Mouse (Mus musculus) embryonic facial prominence, embryonic 12.5 days (tissue): ENCODE results near the gene Zdhhc5. TPM values are rescaled to one million over a fixed set of nuclear protein-coding genes. Genes with fewer than 3 reads are reported as not detected.

Experiments
- ATAC-seq: fragments of 200-750 bp; cut with Nextera tagmentation; 2 replicates; pipeline ENCODE4 v1.8.0; 2017; ENCODE audit not compliant: insufficient number of reproducible peaks, insufficient read depth, low FRiP score, low TSS enrichment
- H3K27ac ChIP-seq: fragments of 300-500 bp; sonication (generic); 2 replicates; pipeline ENCODE4 v1.5.1; 2016; ENCODE audit warnings: mild to moderate bottlenecking
- H3K27me3 ChIP-seq: fragments of 300-500 bp; sonication (generic); 2 replicates; pipeline ENCODE4 v1.6.1; 2016; ENCODE audit warnings: mild to moderate bottlenecking, moderate library complexity
- H3K36me3 ChIP-seq: fragments of 300-500 bp; sonication (generic); 2 replicates; pipeline ENCODE4 v1.6.1; 2016; ENCODE audit warnings: mild to moderate bottlenecking
- H3K4me1 ChIP-seq: fragments of 300-500 bp; sonication (generic); 2 replicates; pipeline ENCODE4 v1.6.1; 2016
- H3K4me2 ChIP-seq: fragments of 300-500 bp; sonication (generic); replicated peaks from 2 replicates; pipeline ENCODE4 v1.6.1; 2016; ENCODE audit warnings: mild to moderate bottlenecking, moderate library complexity
- H3K4me3 ChIP-seq: fragments of 300-500 bp; sonication (generic); 2 replicates; pipeline ENCODE4 v1.5.1; 2016; ENCODE audit warnings: mild to moderate bottlenecking
- H3K9ac ChIP-seq: fragments of 300-500 bp; sonication (generic); 2 replicates; pipeline ENCODE4 v1.6.1; 2016; ENCODE audit warnings: mild to moderate bottlenecking, moderate library complexity
- H3K9me3 ChIP-seq: fragments of 300-500 bp; sonication (generic); 2 replicates; pipeline ENCODE4 v1.6.1; 2016; ENCODE audit warnings: mild to moderate bottlenecking, moderate library complexity
- WGBS: fragments of 180-500 bp; shearing (Covaris S2); methylation state at CpG from one replicate; pipeline ENCODE4 v1.1.7; 2016; 5-methylcytosine and 5-hydroxymethylcytosine counted together
- polyA plus RNA-seq: library from polyadenylated mRNA; unstranded; fragments of >200 nt; fragmentation: Nextera tagmentation; extraction: Ambion mirVana; gene quantifications from 2 replicates; pipeline ENCODE4 v1.2.1, GENCODE M21; 2016

The Zdhhc5 gene
- polyA plus RNA-seq, 1 experiment from 2014 or later, result 33.9 TPM

DNA sequence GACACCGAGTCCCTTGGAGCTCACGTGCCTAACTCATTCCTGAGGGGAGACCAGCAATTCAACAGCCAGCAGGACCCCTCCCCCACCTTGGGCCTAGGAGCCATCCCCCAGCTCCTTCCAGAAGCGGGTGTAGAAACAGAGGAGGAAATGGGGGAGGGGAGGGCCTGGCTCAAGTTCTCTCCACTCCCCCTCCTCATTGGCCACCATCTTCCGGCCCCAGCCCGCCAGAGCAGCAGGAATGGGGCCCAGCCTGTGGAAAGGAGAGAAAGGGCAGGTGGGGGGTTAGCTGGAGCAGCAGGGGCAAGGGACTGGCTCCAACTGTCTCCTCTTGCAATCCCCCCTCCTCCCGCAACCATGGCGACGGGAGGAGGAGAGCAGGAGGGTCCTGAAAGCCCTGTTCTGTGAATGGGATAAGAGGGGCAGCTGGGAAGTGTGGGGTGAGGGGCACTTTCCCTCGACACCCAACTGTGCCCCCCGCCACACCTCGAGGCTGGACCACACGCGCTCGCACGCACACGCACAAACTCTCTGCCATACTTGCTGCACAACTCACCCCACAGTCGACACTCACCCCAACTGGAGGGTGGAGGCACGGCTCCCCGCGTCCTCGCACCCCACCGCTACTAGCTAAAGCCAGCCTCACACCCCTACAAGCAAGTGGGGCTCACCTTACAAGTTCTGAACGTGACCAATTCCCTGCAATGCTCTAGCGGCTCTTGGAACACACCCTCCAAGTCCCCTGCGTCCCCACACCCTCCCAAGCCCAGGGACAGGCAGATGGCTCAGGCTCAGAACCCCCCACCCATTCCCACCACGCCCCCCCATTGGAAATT is 27.7 kb upstream of the Zdhhc5 start:
- peaks cover 51% of the 10 kb centered on the region for H3K4me1 ChIP-seq
- H3K4me2 ChIP-seq, result peak overlapping the region; percentile 97
- peaks cover 14% of the 10 kb centered on the region; the same call in 1 of the 2 replicates for H3K36me3 ChIP-seq
- ATAC-seq, result peak; percentile 82
- WGBS, result under 1% methylated on average over 24 of the region's 26 CpGs
- H3K4me3 ChIP-seq, result peak overlapping the region; percentile 82
- H3K27me3 ChIP-seq, result no peaks in the 10 kb centered on the region
- H3K9ac ChIP-seq, result peak overlapping the region; percentile 98
- H3K9me3 ChIP-seq, result no peaks in the 10 kb centered on the region
- peak overlapping the region; percentile 100 for H3K27ac ChIP-seq

DNA sequence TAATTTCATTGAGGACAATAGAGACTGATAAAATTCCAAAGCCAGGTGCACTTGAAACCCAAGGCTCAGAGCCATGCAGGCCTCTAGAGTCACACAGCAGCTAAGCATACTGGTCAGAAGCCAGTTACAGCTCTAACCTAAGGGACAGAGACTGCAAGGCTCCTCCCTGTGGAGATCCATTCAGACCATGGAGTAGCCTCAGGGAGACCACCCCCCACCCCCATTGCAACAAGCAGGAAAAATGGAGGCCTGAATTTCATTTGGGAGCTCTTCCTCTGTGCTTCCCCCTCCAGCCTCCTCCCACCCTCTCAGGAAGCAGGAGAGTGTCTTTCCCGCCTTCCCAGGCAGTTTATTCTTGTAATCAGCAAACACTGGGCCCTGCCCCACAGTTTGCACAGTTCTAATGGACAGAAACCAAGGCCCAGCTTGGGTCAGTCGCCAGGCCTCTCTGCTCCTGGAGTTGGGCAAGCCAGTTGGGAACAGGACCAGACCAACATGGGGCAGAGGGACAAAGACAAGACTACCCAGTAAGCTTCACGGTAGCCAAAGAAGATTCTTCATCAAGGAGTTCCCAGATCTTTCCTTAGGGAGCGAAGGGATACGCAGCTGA is 27.0 kb upstream of the Zdhhc5 start:
- H3K9me3 ChIP-seq, result no peaks in the 10 kb centered on the region
- no peaks in the 10 kb centered on the region for H3K27me3 ChIP-seq
- WGBS, result 0% methylated on average over 5 of the region's 5 CpGs
- peak overlapping the region; percentile 100 for H3K27ac ChIP-seq
- H3K4me2 ChIP-seq, result peak overlapping the region; percentile 97
- peaks cover 58% of the 10 kb centered on the region for H3K4me1 ChIP-seq
- peak overlapping the region; percentile 98 for H3K9ac ChIP-seq
- peak overlapping the region; percentile 82 for H3K4me3 ChIP-seq
- no peak for ATAC-seq
- peaks cover 14% of the 10 kb centered on the region; the same call in 1 of the 2 replicates for H3K36me3 ChIP-seq

DNA sequence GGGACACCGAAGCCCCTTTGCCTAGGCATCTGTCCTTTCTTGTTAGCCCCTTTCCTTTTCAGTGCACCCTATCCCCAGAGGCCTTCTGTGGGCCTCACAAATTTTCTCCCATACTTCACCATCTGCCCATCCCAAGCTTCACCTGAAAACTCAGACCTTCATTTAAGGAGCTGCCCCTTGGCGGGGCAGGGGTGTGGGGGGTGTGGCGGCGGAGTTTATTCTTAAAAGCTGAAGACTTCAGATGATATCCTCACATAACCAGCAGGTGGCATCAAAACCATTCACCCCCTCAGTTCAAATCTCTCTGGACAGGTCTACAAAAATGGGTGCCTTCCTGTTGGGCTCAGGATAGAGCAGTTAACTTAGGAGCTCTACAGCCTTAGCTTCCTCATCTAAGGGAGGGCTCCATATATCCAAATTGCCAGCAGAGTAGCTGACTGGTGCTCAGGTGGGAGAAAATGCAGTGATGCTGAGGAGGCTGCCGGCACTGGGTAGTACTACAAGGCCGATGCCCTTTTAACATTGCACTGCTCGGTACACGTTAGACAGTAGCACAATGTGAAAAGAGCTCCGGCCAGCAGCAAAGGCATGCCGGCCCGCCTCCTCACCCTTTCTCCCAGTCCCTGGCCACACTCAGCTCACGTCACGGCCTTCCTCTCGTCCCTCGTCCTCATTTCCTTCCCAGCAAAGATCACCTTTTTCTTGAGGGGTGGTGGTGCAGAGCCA is 25.8 kb upstream of the Zdhhc5 start:
- WGBS, result 73% methylated on average over 15 of the region's 15 CpGs
- Histone ChIP-seq H3K36me3 (peaks cover 14% of the 10 kb centered on the region; the same call in 1 of the 2 replicates), H3K4me2 (peak overlapping the region; percentile 97), H3K4me1 (peaks cover 70% of the 10 kb centered on the region), H3K27me3 (no peaks in the 10 kb centered on the region), H3K9ac (peak overlapping the region; percentile 98), H3K9me3 (no peaks in the 10 kb centered on the region), H3K27ac (peak overlapping the region; percentile 100), H3K4me3 (peak overlapping the region; percentile 82)
- no peak for ATAC-seq

GRCm38 (mm10) chr2:84738271-84738911 is 23.4 kb upstream of the Zdhhc5 start:
- 0 out of 2 replicates have a peak overlapping the region, but pooled peaks have one; percentile 7 for H3K4me3 ChIP-seq
- H3K9ac ChIP-seq, result peak overlapping the region; percentile 19; the same call in 1 of the 2 replicates
- peak overlapping the region; percentile 97 for H3K4me2 ChIP-seq
- H3K4me1 ChIP-seq, result peaks cover 83% of the 10 kb centered on the region
- H3K27me3 ChIP-seq, result no peaks in the 10 kb centered on the region
- H3K27ac ChIP-seq, result peak overlapping the region; percentile 83
- 1% methylated on average over 12 of the region's 12 CpGs for WGBS
- H3K9me3 ChIP-seq, result no peaks in the 10 kb centered on the region
- H3K36me3 ChIP-seq, result peaks cover 14% of the 10 kb centered on the region; the same call in 1 of the 2 replicates
- ATAC-seq, result no peak

- ATAC-seq, result no peak
- 6% methylated on average over 8 of the region's 8 CpGs for WGBS
- Histone ChIP-seq H3K4me2 (peak overlapping the region; percentile 97), H3K9ac (no peak overlapping the region), H3K4me1 (peaks cover 85% of the 10 kb centered on the region), H3K9me3 (no peaks in the 10 kb centered on the region), H3K4me3 (no peak overlapping the region), H3K27ac (peak overlapping the region; percentile 83), H3K27me3 (no peaks in the 10 kb centered on the region), H3K36me3 (peaks cover 14% of the 10 kb centered on the region; the same call in 1 of the 2 replicates)
Measured at GRCm38 (mm10) chr2:84737451-84737925, 22.5 kb upstream of the Zdhhc5 start.

GRCm38 (mm10) chr2:84736312-84737161 is 21.6 kb upstream of the Zdhhc5 start:
- WGBS, result 5% methylated on average over 27 of the region's 27 CpGs
- Histone ChIP-seq H3K27ac (peak overlapping the region; percentile 83), H3K4me3 (peak overlapping the region; percentile 9; the same call in 1 of the 2 replicates), H3K9me3 (no peaks in the 10 kb centered on the region), H3K4me2 (peak overlapping the region; percentile 97), H3K9ac (no peak overlapping the region), H3K27me3 (no peaks in the 10 kb centered on the region), H3K4me1 (peaks cover 79% of the 10 kb centered on the region), H3K36me3 (peaks cover 14% of the 10 kb centered on the region; the same call in 1 of the 2 replicates)
- no peak for ATAC-seq

- Histone ChIP-seq H3K4me3 (peak overlapping the region; percentile 55), H3K4me1 (peaks cover 68% of the 10 kb centered on the region), H3K27ac (peak overlapping the region; percentile 48; the same call in 1 of the 2 replicates), H3K27me3 (no peaks in the 10 kb centered on the region), H3K4me2 (peak overlapping the region; percentile 78), H3K9ac (peak overlapping the region; percentile 64; the same call in 1 of the 2 replicates), H3K9me3 (no peaks in the 10 kb centered on the region), H3K36me3 (0 out of 2 replicates have a peak, but pooled peaks cover 6% of the 10 kb centered on the region)
- no peak for ATAC-seq
- 17% methylated on average over 7 of the region's 7 CpGs for WGBS
Measured at GRCm38 (mm10) chr2:84735346-84735920, 20.5 kb upstream of the Zdhhc5 start.

DNA sequence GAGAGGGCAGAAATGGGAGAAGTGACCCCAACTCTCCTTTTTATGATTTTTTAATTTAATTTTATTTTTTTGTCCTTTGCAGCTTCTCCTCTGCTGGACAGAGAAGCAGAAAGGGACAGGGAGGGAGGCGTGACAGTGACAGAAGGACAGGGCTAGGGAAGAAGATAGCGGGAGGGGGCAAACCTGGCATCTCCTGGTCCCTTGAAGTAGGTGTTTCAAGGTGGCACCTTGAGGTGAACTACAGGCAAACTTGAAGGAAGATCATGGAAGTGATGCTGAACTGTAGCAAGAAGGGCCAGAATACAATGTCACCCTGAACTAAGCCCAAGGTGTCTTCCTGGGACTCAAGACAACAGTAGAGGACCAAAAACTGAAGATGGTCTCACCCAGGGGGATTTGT is 19.9 kb upstream of the Zdhhc5 start:
- Histone ChIP-seq H3K27ac (no peak overlapping the region), H3K4me1 (peaks cover 63% of the 10 kb centered on the region)

GRCm38 (mm10) chr2:84734351-84734864 is 19.4 kb upstream of the Zdhhc5 start:
- Histone ChIP-seq H3K9ac (peak overlapping the region; percentile 64), H3K4me1 (peaks cover 57% of the 10 kb centered on the region), H3K27ac (peak overlapping the region; percentile 42; the same call in 1 of the 2 replicates), H3K4me2 (peak overlapping the region; percentile 78), H3K27me3 (no peaks in the 10 kb centered on the region), H3K4me3 (peak overlapping the region; percentile 55), H3K9me3 (no peaks in the 10 kb centered on the region), H3K36me3 (no peaks in the 10 kb centered on the region)
- ATAC-seq, result no peak
- WGBS, result 0% methylated on average over 11 of the region's 11 CpGs

More for the DNA sequence above, 19.9 kb upstream of the Zdhhc5 start:
- Histone ChIP-seq H3K4me3 (peak overlapping the region; percentile 55), H3K9ac (peak overlapping the region; percentile 64), H3K27me3 (no peaks in the 10 kb centered on the region), H3K36me3 (0 out of 2 replicates have a peak, but pooled peaks cover 1% of the 10 kb centered on the region), H3K4me2 (peak overlapping the region; percentile 78), H3K9me3 (no peaks in the 10 kb centered on the region)
- 2% methylated on average over 2 of the region's 2 CpGs for WGBS
- ATAC-seq, result no peak
